Comparison of ENCODE assay signal across 10 mouse cellular contexts in genomic region chr9:24379321-24379720, GRCm38 (mm10).
DNase-seq lines count a peak whose midpoint lies in the region; TF ChIP-seq lines count a peak whose summit lies in the region.
"Had no signal": no experiment of that assay in that cellular context is flagged by ENCODE, and none has a peak within 500 bp of the region (broad histone marks: within the 10 kb centered on the region; RNA-seq: fewer than 3 reads in every experiment).

No protein-coding gene starts in this region.

- no peak overlapping the region for H3K27ac ChIP-seq in embryonic facial prominence, embryonic 10.5 days (replicated peaks)
- H3K27ac ChIP-seq: lung, embryonic 15.5 days had no signal

- no peak overlapping the region for H3K4me3 ChIP-seq in embryonic facial prominence, embryonic 10.5 days
- H3K4me3 ChIP-seq: lung, embryonic 15.5 days had no signal

- TF ChIP-seq CTCF in brain, embryonic 14.5 days (IDR thresholded peaks at IDR 0.05; ENCODE audit: borderline replicate concordance, extremely low read depth, insufficient read depth, insufficient read length): no peak

- H3K4me1 ChIP-seq in embryonic facial prominence, embryonic 10.5 days: no peaks in the 10 kb centered on the region
- H3K4me1 ChIP-seq: lung, embryonic 15.5 days had no signal

- no peak for TF ChIP-seq POLR2A in brain, embryonic 14.5 days (IDR thresholded peaks at IDR 0.05; ENCODE audit: borderline replicate concordance, extremely low read depth, insufficient read depth, insufficient read length, poor library complexity, severe bottlenecking)

- no peaks in the 10 kb centered on the region for H3K36me3 ChIP-seq in embryonic facial prominence, embryonic 10.5 days (replicated peaks)
- H3K36me3 ChIP-seq: lung, embryonic 15.5 days had no signal

- WGBS in embryonic facial prominence, embryonic 10.5 days: 35% methylated on average over 3 of the region's 3 CpGs

- peak; percentile 0 for DNase-seq in kidney, adult 9 months
- no peak for DNase-seq in kidney, postnatal 25 days
- peak; percentile 17 to 58 for DNase-seq in adrenal gland, adult (ENCODE audit: inconsistent age in 2 of 2, low spot score in 1 of 2)
- peak; percentile 8 for DNase-seq in brain, embryonic 14.5 days (ENCODE audit: low read depth)
- peak; percentile 10 for DNase-seq in embryonic facial prominence, embryonic 10.5 days (ENCODE audit: low spot score)
- DNase-seq in c-Kit-positive CD71-positive TER-119-positive erythroid progenitor cells, embryonic 14.5 days (ENCODE audit: low spot score): no peak
- no peak for DNase-seq in thymus, postnatal 0 days (ENCODE audit: low spot score)
- DNase-seq in frontal cortex, postnatal 10 days (ENCODE audit: low spot score in 2 of 2): no peak
- DNase-seq: gastrocnemius, postnatal 14 days had no signal

- no peaks in the 10 kb centered on the region for H3K9me3 ChIP-seq in embryonic facial prominence, embryonic 10.5 days
- H3K9me3 ChIP-seq: lung, embryonic 15.5 days had no signal

- no peaks in the 10 kb centered on the region for H3K27me3 ChIP-seq in embryonic facial prominence, embryonic 10.5 days (replicated peaks; ENCODE audit: low read depth, poor library complexity, severe bottlenecking)
- H3K27me3 ChIP-seq: lung, embryonic 15.5 days had no signal

Comparison
In these comparisons a context has a peak if more than half of its experiments do, and no peak if none do; other contexts are left out.
1. DNase-seq: peak in kidney, adult 9 months (single experiment), adrenal gland, adult (2 of 2), brain, embryonic 14.5 days (single experiment) and embryonic facial prominence, embryonic 10.5 days (single experiment); none in kidney, postnatal 25 days (0 of 2), c-Kit-positive CD71-positive TER-119-positive erythroid progenitor cells, embryonic 14.5 days (single experiment), thymus, postnatal 0 days (single experiment) and frontal cortex, postnatal 10 days (0 of 2).